Mouse (Mus musculus) midbrain, postnatal 0 days (tissue): ENCODE results near the gene Pdf. TPM values are rescaled to one million over a fixed set of nuclear protein-coding genes. Genes with fewer than 3 reads are reported as not detected.

Experiments used
- ATAC-seq: fragments of 200-750 bp; cut with Nextera tagmentation; 2 replicates; pipeline ENCODE4 v1.8.0; 2017; ENCODE audit warnings: moderate number of reproducible peaks, mild to moderate bottlenecking, moderate TSS enrichment, moderate library complexity; ENCODE audit not compliant: low FRiP score
- DNase-seq: peaks from one replicate; pipeline ENCODE4 v3.0.0-alpha.2; 2015; ENCODE audit warnings: low spot score
- H3K27ac ChIP-seq: fragments of 300-500 bp; sonication (generic); 2 replicates; pipeline ENCODE4 v1.5.1; 2014; ENCODE audit warnings: low read depth, mild to moderate bottlenecking, low read length, mixed read lengths
- H3K27me3 ChIP-seq: fragments of 300-500 bp; sonication (generic); 2 replicates; pipeline ENCODE4 v1.6.1; 2014; ENCODE audit warnings: low read length, control low read depth, mixed read lengths; ENCODE audit not compliant: insufficient read depth
- H3K36me3 ChIP-seq: fragments of 300-500 bp; sonication (generic); 2 replicates; pipeline ENCODE4 v1.6.1; 2014; ENCODE audit warnings: low read length, control low read depth, mixed read lengths; ENCODE audit not compliant: insufficient read depth
- H3K4me1 ChIP-seq: fragments of 300-500 bp; sonication (generic); 2 replicates; pipeline ENCODE4 v1.6.1; 2014; ENCODE audit warnings: mild to moderate bottlenecking, control low read depth, antibody characterized with exemption, low read length, mixed read lengths; ENCODE audit not compliant: insufficient read depth
- H3K4me2 ChIP-seq: fragments of 300-500 bp; sonication (generic); 2 replicates; pipeline ENCODE4 v1.6.1; 2014; ENCODE audit warnings: low read depth, mild to moderate bottlenecking, low read length, mixed read lengths; ENCODE audit not compliant: poor library complexity, severe bottlenecking
- H3K4me3 ChIP-seq: fragments of 300-500 bp; sonication (generic); 2 replicates; pipeline ENCODE4 v1.5.1; 2014; ENCODE audit warnings: low read depth, mild to moderate bottlenecking, low read length, moderate library complexity
- H3K9ac ChIP-seq: fragments of 300-500 bp; sonication (generic); replicated peaks from 2 replicates; pipeline ENCODE4 v1.6.1; 2014; ENCODE audit warnings: mild to moderate bottlenecking, low read length, moderate library complexity, mixed read lengths; ENCODE audit not compliant: poor library complexity, severe bottlenecking
- H3K9me3 ChIP-seq: fragments of 300-500 bp; sonication (generic); 2 replicates; pipeline ENCODE4 v1.6.1; 2016; ENCODE audit warnings: low read length, control low read depth
- CTCF ChIP-seq: IDR thresholded peaks from 2 replicates; pipeline ENCODE4 v1.5.1; 2016; ENCODE audit warnings: antibody characterized with exemption, mild to moderate bottlenecking
- WGBS: fragments of 180-500 bp; shearing (Covaris S2); extraction: QIAGEN DNeasy Blood & Tissue Kit; methylation state at CpG from one replicate; pipeline ENCODE4 v1.1.7; 2014; 5-methylcytosine and 5-hydroxymethylcytosine counted together
- polyA plus RNA-seq: library from polyadenylated mRNA; unstranded; fragments of >200 nt; fragmentation: Nextera tagmentation; extraction: Ambion mirVana; gene quantifications from 2 replicates; pipeline ENCODE4 v1.2.1, GENCODE M21; 2015
- total RNA-seq: library from RNA; depleted of rRNA; stranded (reverse); fragments of >200 nt; gene quantifications from 2 replicates; pipeline ENCODE4 v1.2.3, GENCODE M21; 2014

Pdf gene
- total and polyA plus RNA-seq, 2 experiments from 2014 or later, result 33.3 to 61.5 TPM

DNA sequence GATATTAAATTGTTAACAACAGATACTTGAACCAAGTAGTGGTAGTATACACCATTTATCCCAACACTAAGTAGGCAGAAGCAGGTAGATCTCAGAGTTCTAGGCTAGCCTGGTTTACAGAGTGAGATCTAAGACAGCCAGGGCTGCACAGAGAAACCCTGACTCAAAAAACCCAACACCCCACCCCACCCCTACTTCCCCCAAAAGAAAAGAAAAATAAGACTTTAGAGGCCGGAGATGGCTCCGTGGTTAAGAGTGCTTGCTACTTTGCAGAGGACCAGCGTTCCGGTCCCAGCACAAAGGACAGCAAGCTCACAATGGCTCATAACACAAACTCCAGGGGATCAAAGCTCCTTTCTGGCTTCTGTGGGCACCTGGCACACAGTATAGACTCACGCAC, 37.6 kb upstream of the Pdf start:
- Histone ChIP-seq H3K27me3 (no peaks in the 10 kb centered on the region), H3K9ac (no peak overlapping the region), H3K4me2 (no peak overlapping the region), H3K27ac (no peak overlapping the region), H3K4me1 (no peaks in the 10 kb centered on the region), H3K9me3 (no peaks in the 10 kb centered on the region), H3K36me3 (peaks cover 22% of the 10 kb centered on the region), H3K4me3 (no peak overlapping the region)
- WGBS, result 98% methylated on average over 5 of the region's 5 CpGs
- ATAC-seq (no peak), DNase-seq (no peak)
- TF ChIP-seq CTCF, result no peak

DNA sequence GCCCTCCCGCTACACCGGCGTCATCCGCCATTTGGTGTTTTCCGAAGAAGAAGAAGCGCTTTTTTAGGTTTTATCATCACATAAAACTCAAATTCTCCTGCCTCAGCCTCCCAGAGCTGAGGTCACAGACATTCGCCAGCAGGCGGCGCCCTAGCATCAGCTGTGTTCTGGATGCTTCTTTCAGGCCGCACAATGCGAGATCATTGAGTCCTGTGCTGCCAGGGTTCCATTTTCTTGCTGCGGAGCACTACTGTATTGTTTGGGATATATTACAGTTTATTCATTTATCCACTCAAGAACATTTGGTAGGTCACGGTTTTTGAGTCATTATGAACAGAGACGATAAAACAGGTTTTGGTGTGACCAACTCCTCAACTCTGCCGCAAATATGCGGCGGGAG, 36.9 kb upstream of the Pdf start:
- Histone ChIP-seq H3K27me3 (no peaks in the 10 kb centered on the region), H3K9ac (no peak overlapping the region), H3K4me1 (no peaks in the 10 kb centered on the region), H3K4me3 (no peak overlapping the region), H3K9me3 (no peaks in the 10 kb centered on the region), H3K27ac (no peak overlapping the region), H3K4me2 (no peak overlapping the region), H3K36me3 (peaks cover 27% of the 10 kb centered on the region)
- TF ChIP-seq CTCF, result peak; percentile 36
- DNase-seq (no peak), ATAC-seq (no peak)
- 98% methylated on average over 17 of the region's 17 CpGs for WGBS

DNA sequence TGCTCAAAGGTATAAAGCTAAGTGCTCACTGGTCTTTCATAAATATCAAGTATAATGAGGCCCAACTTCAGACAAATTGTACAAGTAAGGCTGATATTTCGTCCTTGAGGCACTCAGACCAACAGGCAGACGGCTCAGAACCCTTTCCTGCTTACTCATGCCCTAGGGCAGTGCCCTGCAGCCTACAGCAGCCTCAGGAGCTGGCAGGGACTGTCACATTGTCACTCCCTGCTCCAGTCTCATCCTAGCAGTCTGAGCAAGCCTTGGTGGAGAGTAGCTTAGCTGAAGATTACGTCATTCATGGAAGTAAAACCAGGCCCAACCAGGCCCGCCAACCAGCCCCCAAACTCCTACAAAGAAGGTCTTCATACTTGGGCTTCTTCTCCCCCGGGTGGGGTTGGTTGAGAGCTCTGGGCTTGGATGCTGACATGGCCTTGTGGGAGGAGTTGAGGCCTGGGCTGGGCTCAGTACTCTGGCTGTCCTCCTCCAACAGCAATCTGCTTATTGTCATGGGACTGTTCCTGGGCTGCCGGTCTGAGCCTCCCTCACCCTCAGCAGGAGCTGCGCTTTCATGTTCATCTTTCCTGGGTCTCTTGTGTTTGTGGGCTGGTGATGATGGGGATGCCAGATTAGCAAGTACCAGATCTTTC, 27.9 kb upstream of the Pdf start:
- Histone ChIP-seq H3K4me1 (no peaks in the 10 kb centered on the region), H3K4me3 (no peak overlapping the region), H3K9me3 (no peaks in the 10 kb centered on the region), H3K36me3 (peaks cover 57% of the 10 kb centered on the region), H3K4me2 (no peak overlapping the region), H3K27ac (no peak overlapping the region), H3K9ac (no peak overlapping the region), H3K27me3 (no peaks in the 10 kb centered on the region)
- ATAC-seq (no peak), DNase-seq (no peak)
- 92% methylated on average over 7 of the region's 7 CpGs for WGBS
- TF ChIP-seq CTCF, result no peak

DNA sequence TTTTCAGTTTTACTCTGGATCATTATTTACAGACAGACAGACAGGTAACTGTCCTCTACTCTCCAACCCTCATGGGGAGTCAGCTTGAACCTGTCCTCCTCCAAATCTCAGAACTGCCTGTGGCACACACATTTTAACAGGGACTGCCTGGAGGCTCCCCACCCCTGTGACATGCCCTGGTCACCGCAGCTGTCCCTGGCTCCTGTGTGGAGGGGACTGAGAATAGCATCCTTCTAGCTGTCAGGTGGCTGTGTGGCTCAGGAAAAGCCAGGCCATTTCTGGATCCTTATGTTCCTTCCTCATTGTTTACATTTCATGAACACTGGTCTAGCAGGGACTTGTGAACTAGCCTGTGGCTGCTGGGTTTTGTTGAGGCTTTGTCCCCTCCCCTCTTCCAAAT, 25.7 kb upstream of the Pdf start:
- no peak for DNase-seq
- no peak for ATAC-seq
- no peak overlapping the region for H3K27ac ChIP-seq
- H3K4me2 ChIP-seq, result no peak overlapping the region
- no peak for TF ChIP-seq CTCF
- 100% methylated on average over 1 of the region's 1 CpGs for WGBS
- no peaks in the 10 kb centered on the region for H3K27me3 ChIP-seq
- H3K9ac ChIP-seq, result no peak overlapping the region
- no peaks in the 10 kb centered on the region for H3K9me3 ChIP-seq
- no peaks in the 10 kb centered on the region for H3K4me1 ChIP-seq
- H3K4me3 ChIP-seq, result no peak overlapping the region
- H3K36me3 ChIP-seq, result peaks cover 58% of the 10 kb centered on the region

DNA sequence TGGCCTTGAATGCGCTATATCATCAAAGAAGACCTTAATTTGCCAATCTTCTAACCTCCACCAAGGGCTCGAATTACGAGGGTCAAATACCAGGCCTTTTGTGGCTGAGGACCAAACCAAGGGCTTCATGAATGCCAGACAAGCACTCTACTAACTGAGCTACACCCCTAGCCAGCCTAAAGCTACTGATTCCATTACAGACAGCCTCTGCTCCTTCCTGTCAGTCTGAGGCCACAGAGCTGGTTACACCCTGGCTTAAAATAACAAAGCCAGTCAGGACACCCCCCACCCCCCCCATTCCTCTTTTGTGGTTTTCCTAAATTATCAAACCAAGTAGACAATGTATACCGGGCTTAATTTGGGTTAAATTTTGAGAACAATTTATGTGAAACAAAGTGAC, 25.3 kb upstream of the Pdf start:
- Histone ChIP-seq H3K4me3 (no peak overlapping the region), H3K4me2 (no peak overlapping the region), H3K4me1 (no peaks in the 10 kb centered on the region), H3K9ac (no peak overlapping the region), H3K9me3 (no peaks in the 10 kb centered on the region), H3K36me3 (peaks cover 58% of the 10 kb centered on the region), H3K27me3 (no peaks in the 10 kb centered on the region), H3K27ac (no peak overlapping the region)
- DNase-seq (no peak), ATAC-seq (no peak)
- WGBS, result 90% methylated on average over 4 of the region's 4 CpGs
- no peak for TF ChIP-seq CTCF

DNA sequence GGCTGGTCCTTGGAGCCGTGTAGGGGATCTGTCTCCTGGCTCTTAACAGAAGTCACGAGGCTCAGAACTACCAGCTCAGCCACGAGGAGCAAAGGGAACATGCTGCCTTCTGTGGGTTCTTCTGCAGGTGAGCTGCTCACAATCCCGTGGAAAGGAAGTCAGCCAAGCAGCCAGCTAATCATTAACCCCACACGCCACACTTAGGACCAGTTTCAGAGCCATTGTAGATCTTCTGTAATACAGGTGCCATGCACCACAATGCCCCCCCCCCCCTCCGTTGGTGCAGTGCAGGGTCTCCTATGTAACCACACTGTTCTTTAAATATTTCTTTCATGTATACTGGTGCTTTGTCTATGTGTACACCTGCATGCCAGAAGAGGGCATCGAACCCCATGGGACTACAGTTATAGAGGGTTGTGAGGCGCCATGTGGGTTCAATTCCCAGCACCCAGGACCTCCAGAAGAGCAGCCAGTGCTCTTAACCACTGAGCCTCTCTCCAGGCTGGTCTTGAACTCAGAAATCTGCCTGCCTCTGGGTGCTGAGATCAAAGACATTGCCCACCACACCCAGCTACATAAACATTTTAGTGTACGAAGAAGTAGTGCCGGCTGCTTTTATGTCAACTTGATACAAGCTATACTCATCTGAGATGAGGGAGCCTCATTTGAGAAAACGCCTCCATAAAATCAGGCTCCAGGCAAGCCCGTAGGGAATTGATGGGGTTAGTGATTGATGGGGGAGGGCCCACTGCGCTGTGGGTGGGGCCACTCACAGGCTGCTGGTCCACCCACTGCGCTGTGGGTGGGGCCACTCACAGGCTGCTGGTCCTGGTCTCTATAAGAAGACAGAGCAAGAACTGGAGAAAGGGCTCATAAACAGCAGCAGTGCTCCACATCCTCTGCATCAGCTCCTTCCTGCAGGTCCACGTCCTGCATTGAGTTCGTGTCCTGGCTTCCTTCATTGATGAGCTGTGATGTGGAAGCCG, 17.4 kb upstream of the Pdf start, which contains the start of gene Tmed6:
Tmed6 (minus strand) TSS at position 134 of the 986 bp plus-strand sequence.
- 67% methylated on average over 17 of the region's 17 CpGs for WGBS
- no peak within 1 kb of the TSS for H3K27ac ChIP-seq
- H3K9me3 ChIP-seq, result no peaks in the 10 kb centered on the region
- no peak within 1 kb of the TSS for H3K4me3 ChIP-seq
- TF ChIP-seq CTCF, result no peak
- no peak within 1 kb of the TSS for H3K9ac ChIP-seq
- H3K27me3 ChIP-seq, result no peaks in the 10 kb centered on the region
- no peak for ATAC-seq
- H3K4me2 ChIP-seq, result no peak within 1 kb of the TSS
- H3K36me3 ChIP-seq, result peaks cover 18% of the 10 kb centered on the region
- no peak for DNase-seq
- no peaks in the 10 kb centered on the region for H3K4me1 ChIP-seq
